Mouse (Mus musculus) T-helper 2 cell (primary cell): ENCODE measurements around the gene Atcay.
"Not testable (repeated sequence)": the region's sequence is repeated elsewhere in the genome, so short reads cannot be mapped to it uniquely, and the experiment has no call there.

Experiments
- in situ Hi-C: fragments of 300-600 bp; cut with MboI, MseI; formaldehyde crosslinking; loops from one replicate; pipeline ENCODE4 v1.15.1; 2025; ENCODE audit warnings: high pct_unique_total_duplicates

Atcay gene

GRCm38 (mm10) chr10:81200605-81201287 is 29.9 kb downstream of the Atcay start:
- in situ Hi-C loops: no loop called here

- in situ Hi-C loops: no loop called here
Measured at GRCm38 (mm10) chr10:81200141-81200540, 30.5 kb downstream of the Atcay start.

DNA sequence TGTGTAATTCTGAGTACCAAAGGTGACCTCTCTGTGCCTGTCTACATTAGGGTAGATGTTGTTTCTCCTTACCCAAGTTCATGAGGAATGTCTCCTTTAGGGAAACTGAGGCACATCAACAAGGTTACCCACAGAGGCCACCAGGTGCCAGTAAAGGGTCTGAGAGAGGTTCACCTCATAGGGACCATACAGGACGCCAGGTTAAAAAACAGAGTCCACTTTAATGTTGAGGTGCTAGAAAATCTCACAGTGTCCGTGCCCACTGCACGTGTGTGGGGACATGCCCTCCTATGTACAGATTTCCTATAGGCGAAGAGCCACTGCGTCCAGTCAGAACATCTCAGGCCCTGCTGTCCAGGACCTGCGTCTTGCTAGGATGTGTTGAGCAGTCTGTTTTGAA is 31.6 kb downstream of the Atcay start:
- in situ Hi-C loops: no loop called here

DNA sequence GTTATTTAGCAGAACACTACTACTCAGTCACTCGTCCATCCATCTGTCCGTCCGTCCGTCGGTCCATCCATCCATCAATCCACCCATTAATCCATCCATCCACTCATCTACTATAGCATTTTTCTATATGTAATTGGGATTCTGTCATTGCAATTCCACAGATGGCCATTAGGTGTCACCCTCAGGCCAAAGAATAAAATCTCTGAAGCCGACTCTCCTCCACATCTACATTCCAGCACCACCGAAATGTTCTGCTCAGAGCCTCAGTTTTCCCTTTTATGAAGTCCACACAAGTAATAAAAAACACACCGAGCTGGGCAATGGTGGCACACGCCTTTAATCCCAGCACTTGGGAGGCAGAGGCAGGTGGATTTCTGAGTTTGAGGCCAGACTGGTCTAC is 32.4 kb downstream of the Atcay start:
- in situ Hi-C loops: no loop called here

DNA sequence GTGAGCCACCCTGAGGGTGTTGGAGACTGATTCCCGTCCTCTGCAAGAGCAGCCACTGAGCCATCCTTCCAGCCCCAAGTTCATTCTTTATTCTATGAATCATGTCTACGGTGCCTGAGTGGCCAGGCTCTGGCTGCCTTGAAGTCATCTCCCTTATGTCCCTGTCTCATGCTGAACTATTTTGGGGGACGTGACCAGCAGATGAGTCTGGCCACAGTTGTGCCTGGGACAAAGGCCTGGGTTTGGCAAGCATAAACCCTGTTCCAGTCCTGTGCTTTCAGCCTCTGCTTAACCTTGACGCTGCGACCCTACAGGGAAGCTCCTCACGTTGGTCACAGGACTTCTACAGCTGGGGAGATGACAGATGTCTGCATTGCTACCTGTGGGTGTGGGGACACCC is 33.3 kb downstream of the Atcay start:
- in situ Hi-C loops: no loop called here

GRCm38 (mm10) chr10:81196470-81197065 is 34.1 kb downstream of the Atcay start:
- in situ Hi-C loops: no loop called here

DNA sequence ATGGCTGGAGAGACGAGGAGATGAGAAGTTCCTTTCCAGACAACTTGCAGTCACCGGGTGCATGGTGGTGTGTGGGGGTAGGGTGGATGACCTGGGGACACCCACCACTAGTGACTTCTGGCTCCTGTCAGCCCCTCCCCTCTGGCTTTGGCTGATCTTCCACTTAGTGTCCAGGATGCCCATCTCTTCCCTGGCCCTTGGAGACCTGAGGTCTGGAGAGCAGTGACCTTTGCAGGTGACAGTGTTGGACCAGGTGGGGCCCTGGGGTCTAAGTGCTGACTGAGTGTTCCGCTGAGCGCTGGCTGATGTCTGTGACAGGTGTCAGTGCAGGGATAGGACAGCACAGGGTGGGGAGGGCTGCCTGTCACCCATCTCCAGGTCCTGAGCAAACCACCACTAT is 35.3 kb downstream of the Atcay start:
- in situ Hi-C loops: no loop called here

GRCm38 (mm10) chr10:81193991-81194774 is 36.5 kb downstream of the Atcay start:
- in situ Hi-C loops: no loop called here

- in situ Hi-C loops: no loop called here
Measured at GRCm38 (mm10) chr10:81192968-81193501, 37.6 kb downstream of the Atcay start.

DNA sequence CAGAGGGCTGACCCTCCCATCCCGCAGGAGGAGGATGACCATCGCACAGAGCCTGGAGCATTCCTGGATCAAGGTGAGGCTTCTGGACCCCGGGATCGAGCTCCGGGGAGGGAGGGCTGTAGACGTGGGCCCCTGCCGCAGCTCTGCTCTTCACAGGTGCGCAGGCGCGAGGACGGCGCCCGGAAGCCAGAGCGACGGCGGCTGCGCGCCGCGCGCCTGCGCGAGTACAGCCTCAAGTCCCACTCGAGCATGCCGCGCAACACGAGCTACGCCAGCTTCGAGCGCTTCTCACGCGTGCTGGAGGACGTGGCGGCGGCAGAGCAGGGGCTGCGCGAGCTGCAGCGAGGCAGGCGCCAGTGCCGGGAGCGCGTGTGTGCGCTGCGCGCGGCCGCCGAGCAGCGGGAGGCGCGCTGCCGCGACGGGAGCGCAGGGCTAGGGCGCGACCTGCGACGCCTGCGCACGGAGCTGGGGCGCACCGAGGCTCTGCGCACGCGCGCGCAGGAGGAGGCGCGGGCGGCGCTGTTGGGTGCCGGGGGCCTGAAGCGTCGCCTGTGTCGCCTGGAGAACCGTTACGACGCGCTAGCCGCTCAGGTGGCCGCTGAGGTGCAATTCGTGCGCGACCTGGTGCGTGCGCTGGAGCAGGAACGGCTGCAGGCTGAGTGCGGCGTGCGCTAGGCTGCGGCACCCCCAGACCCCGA is 38.2 kb downstream of the Atcay start:
- in situ Hi-C loops: no loop called here

DNA sequence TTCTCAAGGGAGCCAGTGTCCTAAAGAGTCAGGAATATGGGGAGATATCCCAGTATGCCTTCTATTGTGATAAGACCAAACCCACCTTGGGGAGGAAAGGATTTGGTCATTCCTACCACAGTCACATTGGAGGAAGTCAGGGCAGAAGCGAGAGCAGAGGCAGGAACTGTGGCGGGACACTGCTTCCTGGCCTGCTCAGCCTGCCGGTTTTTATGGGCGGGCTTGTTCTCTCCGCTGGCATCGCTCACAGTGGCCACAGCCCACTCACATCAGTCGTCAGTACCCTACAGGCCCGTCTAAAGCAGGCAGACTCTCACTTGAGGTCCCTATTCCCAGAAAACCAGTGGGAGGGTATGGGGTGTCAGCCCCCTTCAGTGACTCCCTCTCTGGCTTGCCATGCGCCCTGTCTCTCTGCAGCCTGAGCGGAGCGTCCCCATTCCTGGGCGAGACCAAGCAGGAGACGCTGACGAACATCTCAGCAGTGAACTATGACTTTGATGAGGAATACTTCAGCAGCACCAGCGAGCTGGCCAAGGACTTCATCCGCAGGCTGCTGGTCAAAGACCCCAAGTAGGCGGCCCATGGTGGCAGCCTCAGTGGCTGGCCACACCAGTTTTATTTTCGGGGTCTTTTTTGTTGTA is 39.2 kb downstream of the Atcay start:
- in situ Hi-C loops: no loop called here

- in situ Hi-C loops: no loop called here
Measured at GRCm38 (mm10) chr10:81190912-81191321, 39.7 kb downstream of the Atcay start.

GRCm38 (mm10) chr10:81190236-81190911 is 40.3 kb downstream of the Atcay start:
- in situ Hi-C loops: no loop called here

DNA sequence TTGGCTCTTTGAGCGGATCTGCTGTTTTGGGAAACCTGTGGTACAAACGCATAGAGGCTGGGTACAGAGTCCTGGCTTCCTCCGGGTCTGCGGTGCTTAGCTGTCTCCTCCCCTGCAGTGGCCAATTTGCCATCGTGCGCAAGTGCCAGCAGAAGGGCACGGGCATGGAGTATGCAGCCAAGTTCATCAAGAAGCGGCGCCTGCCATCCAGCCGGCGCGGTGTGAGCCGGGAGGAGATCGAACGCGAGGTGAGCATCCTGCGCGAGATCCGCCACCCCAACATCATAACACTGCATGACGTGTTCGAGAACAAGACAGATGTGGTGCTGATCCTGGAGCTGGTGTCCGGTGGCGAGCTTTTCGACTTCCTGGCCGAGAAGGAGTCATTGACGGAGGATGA is 40.8 kb downstream of the Atcay start:
- in situ Hi-C loops: no loop called here

GRCm38 (mm10) chr10:81187161-81187560 is 43.5 kb downstream of the Atcay start:
- in situ Hi-C loops: no loop called here

GRCm38 (mm10) chr10:81184765-81185164 is 45.9 kb downstream of the Atcay start:
- in situ Hi-C loops: no loop called here

- in situ Hi-C loops: no loop called here
Measured at GRCm38 (mm10) chr10:81183805-81184204, 46.8 kb downstream of the Atcay start, which contains the start of gene 4930442H23Rik. 4930442H23Rik (minus strand) TSS chr10:81183849.

DNA sequence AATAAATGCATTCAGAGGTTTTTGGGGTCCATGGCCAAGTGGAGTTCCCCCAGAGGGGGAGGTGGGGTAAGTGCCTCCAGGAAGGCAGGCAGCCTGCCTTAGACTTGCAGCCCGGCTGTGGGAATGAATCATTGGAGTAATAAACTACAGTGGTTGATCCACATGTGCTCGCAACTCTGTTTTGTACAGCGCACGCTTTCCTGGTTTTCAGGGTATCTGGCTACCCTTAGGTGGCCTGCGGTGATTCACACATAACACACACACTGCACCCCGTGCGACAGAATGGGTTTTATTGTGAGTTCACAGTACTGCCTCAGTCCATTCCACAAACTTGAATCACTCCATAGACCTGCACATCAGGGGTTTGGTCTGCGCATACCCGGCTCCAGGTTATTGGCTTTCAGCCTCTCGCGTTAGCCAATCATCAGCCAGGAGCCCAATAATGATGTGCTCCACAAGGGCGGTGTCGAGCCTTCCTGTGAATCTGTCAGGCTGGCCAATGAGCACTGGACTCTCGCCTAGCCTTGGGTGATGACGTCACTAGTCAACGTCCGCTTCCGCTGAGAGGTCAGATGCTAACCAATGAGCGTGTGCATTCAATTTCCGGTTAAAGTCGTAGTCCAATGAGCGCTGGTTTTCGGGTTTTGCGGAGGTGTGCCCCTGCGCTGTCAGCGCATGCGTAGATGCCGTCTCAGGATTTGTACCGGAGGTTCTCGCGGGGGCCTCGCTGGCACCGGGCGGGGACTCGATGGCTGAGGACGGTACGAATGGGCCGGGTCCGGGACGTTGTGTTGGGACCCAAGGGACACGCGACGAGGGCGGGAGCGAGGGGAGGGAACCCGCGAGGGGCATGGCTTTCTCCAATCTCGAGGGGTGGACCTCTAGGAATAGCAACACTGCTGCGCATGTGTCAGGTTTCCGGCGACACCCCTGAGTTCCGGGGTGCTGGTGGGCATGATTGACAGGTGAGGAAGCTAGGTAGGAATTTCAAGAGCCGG is 48.0 kb downstream of the Atcay start, which contains the start of gene Dapk3:
Gene Dapk3 (plus strand): TSS at position 670 of the 998 bp plus-strand sequence.
- in situ Hi-C loops: no loop called here

DNA sequence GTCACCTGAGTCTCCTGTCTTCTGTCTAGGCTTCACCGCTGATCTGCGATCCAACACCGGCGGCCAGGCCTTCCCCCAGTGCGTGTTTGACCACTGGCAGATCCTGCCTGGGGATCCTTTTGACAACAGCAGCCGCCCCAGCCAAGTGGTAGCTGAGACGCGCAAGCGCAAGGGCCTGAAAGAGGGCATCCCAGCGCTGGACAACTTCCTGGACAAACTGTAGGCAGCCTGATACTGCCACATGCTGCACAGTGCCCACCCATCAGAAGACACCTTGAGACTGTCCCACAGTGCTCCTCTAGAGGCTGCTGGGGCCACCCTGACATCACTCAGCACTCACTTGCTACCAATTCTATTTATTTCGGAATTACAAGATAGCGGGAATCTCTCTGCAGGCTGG is 48.8 kb downstream of the Atcay start:
- in situ Hi-C loops: not testable (repeated sequence)
